Mouse (Mus musculus) kidney, embryonic 14.5 days (tissue): ENCODE measurements around the gene L3mbtl1. TPM values are rescaled to one million over a fixed set of nuclear protein-coding genes. Genes with fewer than 3 reads are reported as not detected.

Source experiments
- ATAC-seq: fragments of 200-750 bp; cut with Nextera tagmentation; 2 replicates; pipeline ENCODE4 v1.8.0; 2017; ENCODE audit warnings: moderate number of reproducible peaks, mild to moderate bottlenecking, moderate TSS enrichment, moderate library complexity; ENCODE audit not compliant: low FRiP score, low TSS enrichment
- H3K27ac ChIP-seq: fragments of 300-500 bp; sonication (generic); 2 replicates; pipeline ENCODE4 v1.5.1; 2014; ENCODE audit warnings: low read depth, mild to moderate bottlenecking, low read length, moderate library complexity, mixed read lengths
- H3K27me3 ChIP-seq: fragments of 300-500 bp; sonication (generic); 2 replicates; pipeline ENCODE4 v1.6.1; 2014; ENCODE audit warnings: mild to moderate bottlenecking, low read length; ENCODE audit not compliant: control insufficient read depth, insufficient read depth
- H3K36me3 ChIP-seq: fragments of 300-500 bp; sonication (generic); 2 replicates; pipeline ENCODE4 v1.6.1; 2014; ENCODE audit warnings: low read length, mixed read lengths; ENCODE audit not compliant: control insufficient read depth, insufficient read depth
- H3K4me1 ChIP-seq: fragments of 300-500 bp; sonication (generic); 2 replicates; pipeline ENCODE4 v1.6.1; 2014; ENCODE audit warnings: low read length, mixed read lengths; ENCODE audit not compliant: control insufficient read depth, insufficient read depth
- H3K4me2 ChIP-seq: fragments of 300-500 bp; sonication (generic); replicated peaks from 2 replicates; pipeline ENCODE4 v1.6.1; 2014; ENCODE audit warnings: low read depth, mild to moderate bottlenecking, low read length
- H3K4me3 ChIP-seq: fragments of 300-500 bp; sonication (generic); 2 replicates; pipeline ENCODE4 v1.5.1; 2014; ENCODE audit warnings: mild to moderate bottlenecking, low read length
- H3K9ac ChIP-seq: fragments of 300-500 bp; sonication (generic); 2 replicates; pipeline ENCODE4 v1.6.1; 2014; ENCODE audit warnings: low read depth, mild to moderate bottlenecking, low read length, moderate library complexity
- H3K9me3 ChIP-seq: fragments of 300-500 bp; sonication (generic); 2 replicates; pipeline ENCODE4 v1.6.1; 2016; ENCODE audit warnings: low read length; ENCODE audit not compliant: control insufficient read depth
- WGBS: fragments of 180-500 bp; shearing (Covaris S2); extraction: QIAGEN DNeasy Blood & Tissue Kit; methylation state at CpG from one replicate; pipeline ENCODE4 v1.1.7; 2014; 5-methylcytosine and 5-hydroxymethylcytosine counted together
- polyA plus RNA-seq: library from polyadenylated mRNA; unstranded; fragments of >200 nt; fragmentation: Nextera tagmentation; extraction: Ambion mirVana; gene quantifications from 2 replicates; pipeline ENCODE4 v1.2.1, GENCODE M21; 2014

Gene L3mbtl1
- polyA plus RNA-seq, 1 experiment from 2014 or later: not detected

GRCm38 (mm10) chr2:162993881-162994616 is 50.8 kb downstream of the L3mbtl1 start:
- ATAC-seq: no peak
- H3K4me2 ChIP-seq: no peak overlapping the region
- H3K27ac ChIP-seq: no peak overlapping the region
- H3K4me1 ChIP-seq: no peaks in the 10 kb centered on the region
- H3K4me3 ChIP-seq: no peak overlapping the region
- H3K36me3 ChIP-seq: no peaks in the 10 kb centered on the region
- H3K9ac ChIP-seq: no peak overlapping the region
- H3K9me3 ChIP-seq: no peaks in the 10 kb centered on the region
- peaks cover 2% of the 10 kb centered on the region; the same call in 1 of the 2 replicates for H3K27me3 ChIP-seq
- WGBS: 81% methylated on average over 9 of the region's 9 CpGs

GRCm38 (mm10) chr2:162998528-162999230 is 55.4 kb downstream of the L3mbtl1 start:
- no peak overlapping the region for H3K27ac ChIP-seq
- 35% methylated on average over 18 of the region's 18 CpGs for WGBS
- no peaks in the 10 kb centered on the region for H3K4me1 ChIP-seq
- peak overlapping the region; percentile 32 for H3K4me2 ChIP-seq
- H3K36me3 ChIP-seq: no peaks in the 10 kb centered on the region
- no peak overlapping the region for H3K9ac ChIP-seq
- ATAC-seq: peak; percentile 76
- H3K9me3 ChIP-seq: no peaks in the 10 kb centered on the region
- H3K27me3 ChIP-seq: no peaks in the 10 kb centered on the region
- no peak overlapping the region for H3K4me3 ChIP-seq

DNA sequence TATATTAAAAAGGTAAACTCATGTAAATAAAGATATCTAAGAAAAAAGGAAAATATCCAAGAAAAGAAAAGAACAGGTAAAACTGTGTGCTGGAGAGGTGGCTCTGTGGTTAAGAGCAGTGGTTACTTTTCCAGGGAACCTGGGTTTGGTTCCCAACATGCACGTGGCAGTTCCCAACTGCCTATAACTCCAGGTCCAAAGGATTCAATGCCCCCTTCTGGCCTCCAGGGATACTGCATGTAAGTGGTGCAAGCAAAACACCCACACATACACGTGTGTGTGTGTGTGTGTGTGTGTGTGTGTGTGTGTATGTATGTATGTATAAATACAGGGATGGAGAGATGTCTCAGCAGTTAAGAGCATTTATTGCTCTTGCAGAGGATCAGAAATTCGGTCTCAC is 56.5 kb downstream of the L3mbtl1 start:
- no peak overlapping the region for H3K27ac ChIP-seq
- H3K4me2 ChIP-seq: no peak overlapping the region
- no peaks in the 10 kb centered on the region for H3K4me1 ChIP-seq
- WGBS: 38% methylated on average over 3 of the region's 3 CpGs
- no peaks in the 10 kb centered on the region for H3K27me3 ChIP-seq
- H3K4me3 ChIP-seq: no peak overlapping the region
- no peaks in the 10 kb centered on the region for H3K36me3 ChIP-seq
- no peaks in the 10 kb centered on the region for H3K9me3 ChIP-seq
- no peak; the same call in 1 of the 2 replicates for ATAC-seq
- no peak overlapping the region for H3K9ac ChIP-seq

DNA sequence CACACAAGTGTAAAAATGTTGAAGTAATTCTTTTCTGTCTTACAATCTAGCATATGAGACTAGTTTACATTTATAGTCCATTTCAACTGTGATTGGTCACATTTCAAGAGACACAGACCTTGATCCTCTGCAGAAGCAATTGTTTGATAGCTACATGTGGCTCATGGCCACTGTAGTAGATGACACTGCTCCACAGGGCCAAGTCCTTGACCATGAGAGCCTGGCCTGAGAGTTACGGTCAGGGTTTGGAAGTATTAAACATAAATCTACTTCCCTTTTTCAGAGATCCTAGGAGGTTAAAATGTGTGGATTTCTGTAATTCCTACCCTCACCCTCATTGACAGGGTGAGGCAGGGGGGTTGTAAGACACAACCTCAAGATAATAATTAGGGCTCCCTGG is 57.8 kb downstream of the L3mbtl1 start:
- Histone ChIP-seq H3K4me2 (no peak overlapping the region), H3K36me3 (no peaks in the 10 kb centered on the region), H3K9ac (no peak overlapping the region), H3K4me1 (no peaks in the 10 kb centered on the region), H3K27ac (no peak overlapping the region), H3K4me3 (no peak overlapping the region), H3K27me3 (no peaks in the 10 kb centered on the region), H3K9me3 (no peaks in the 10 kb centered on the region)
- ATAC-seq: no peak
- WGBS: 79% methylated on average over 1 of the region's 1 CpGs

DNA sequence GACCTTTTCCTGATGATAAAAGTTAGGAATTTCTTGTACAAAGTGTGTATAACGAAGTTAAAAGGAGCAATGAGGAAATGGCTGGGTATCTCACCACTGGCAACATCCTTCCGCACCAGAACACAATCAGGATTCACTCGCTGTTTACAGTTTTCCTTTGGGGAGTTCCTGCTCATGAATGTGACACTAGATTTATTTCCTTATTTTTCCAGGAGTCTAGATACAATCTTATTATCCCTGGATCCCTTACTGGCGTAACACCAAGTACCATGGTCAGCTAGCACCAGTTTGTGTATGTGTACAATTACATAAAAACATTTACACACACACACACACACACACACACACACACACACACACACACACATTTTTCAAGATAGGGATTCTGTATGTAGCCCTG is 64.0 kb downstream of the L3mbtl1 start:
- no peak overlapping the region for H3K9ac ChIP-seq
- H3K4me1 ChIP-seq: no peaks in the 10 kb centered on the region
- no peaks in the 10 kb centered on the region for H3K27me3 ChIP-seq
- H3K36me3 ChIP-seq: no peaks in the 10 kb centered on the region
- H3K4me3 ChIP-seq: no peak overlapping the region
- no peak overlapping the region for H3K27ac ChIP-seq
- no peaks in the 10 kb centered on the region for H3K9me3 ChIP-seq
- WGBS: 75% methylated on average over 4 of the region's 4 CpGs
- ATAC-seq: no peak
- no peak overlapping the region for H3K4me2 ChIP-seq

DNA sequence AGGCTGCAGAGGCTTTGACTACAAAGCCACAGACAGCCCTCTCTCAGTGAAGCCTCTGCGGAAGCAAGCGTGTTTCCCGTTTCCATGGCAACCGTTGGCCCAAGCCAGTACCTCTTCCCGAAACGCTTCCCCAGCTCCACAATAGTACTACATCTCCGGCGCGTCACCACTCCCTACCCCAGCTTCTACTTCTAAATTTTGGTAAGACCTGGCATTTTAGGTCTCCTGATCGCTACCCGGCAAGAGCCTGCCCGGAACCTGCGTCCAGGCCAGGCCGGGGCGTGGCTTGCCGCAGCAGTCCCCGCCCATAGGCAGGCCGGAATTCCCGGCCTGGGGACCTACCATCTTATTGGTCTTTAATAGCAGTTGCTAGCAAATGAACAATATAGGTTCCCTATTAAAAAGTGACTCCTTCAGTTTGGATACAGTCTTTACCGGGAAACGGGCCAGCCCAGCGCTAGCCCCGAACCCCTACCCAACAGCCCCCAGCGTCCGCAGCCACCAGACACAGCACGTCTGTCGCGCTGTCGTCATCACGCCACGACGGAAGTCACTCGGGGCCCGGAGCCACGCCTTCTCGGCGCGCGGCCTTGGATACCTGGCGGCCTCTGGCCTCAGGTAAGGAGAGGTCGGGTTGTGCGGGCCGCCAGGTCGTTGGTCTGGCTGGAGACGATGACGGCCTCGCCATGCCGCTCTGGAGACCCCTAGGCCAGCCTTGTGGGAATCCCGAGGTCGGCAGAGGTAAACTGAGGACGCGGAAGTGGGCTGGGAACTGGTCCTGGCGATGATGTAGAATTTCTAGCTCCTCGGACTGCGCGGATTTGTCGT is 73.9 kb downstream of the L3mbtl1 start, which contains the start of gene Ift52:
TSS of gene Ift52 (plus strand) at position 439 of the 828 bp plus-strand sequence.
- under 1% methylated on average over 57 of the region's 57 CpGs for WGBS
- ATAC-seq: peak; percentile 98

More for the DNA sequence above, 73.9 kb downstream of the L3mbtl1 start, which contains the start of gene Ift52:
- Histone ChIP-seq H3K4me1 (peaks cover 5% of the 10 kb centered on the region; the same call in 1 of the 2 replicates), H3K27me3 (no peaks in the 10 kb centered on the region), H3K27ac (peak within 1 kb of the TSS; percentile 45; the same call in 1 of the 2 replicates), H3K4me2 (peak within 1 kb of the TSS; percentile 62), H3K9me3 (no peaks in the 10 kb centered on the region), H3K36me3 (no peaks in the 10 kb centered on the region), H3K4me3 (peak within 1 kb of the TSS; percentile 64), H3K9ac (peak within 1 kb of the TSS; percentile 66)

Other genes with a start within 250 kb of the L3mbtl1 start
- 215 and 243 TPM in 2 replicates for gene Srsf6, start 11.9 kb upstream of the L3mbtl1 start, polyA plus RNA-seq
- 0.97 and 2.5 TPM in 2 replicates for gene Sgk2, start 43.9 kb downstream of the L3mbtl1 start, polyA plus RNA-seq
- 43.4 and 56.0 TPM in 2 replicates for gene Ift52, start 73.9 kb downstream of the L3mbtl1 start, polyA plus RNA-seq
- 15.2 and 25.9 TPM in 2 replicates for gene Mybl2, start 111.2 kb downstream of the L3mbtl1 start, polyA plus RNA-seq
- 0.24 TPM in 1 of 2 replicates, not detected in the other for gene Gtsf1l, start 144.4 kb downstream of the L3mbtl1 start, polyA plus RNA-seq